Mouse (Mus musculus): ENCODE measurements around the gene Gpr137. TPM values are rescaled to one million over a fixed set of nuclear protein-coding genes. Genes with fewer than 3 reads are reported as not detected.
"Not testable (repeated sequence)": the region's sequence is repeated elsewhere in the genome, so short reads cannot be mapped to it uniquely, and the experiment has no call there.

The Gpr137 gene
- polyA plus RNA-seq (2016; fragmentation: Nextera tagmentation; extraction: Ambion mirVana) = 26.9 and 27.5 TPM in 2 replicates

- H3K4me1 ChIP-seq = peaks cover 33% of the 10 kb centered on the region
- WGBS = under 1% methylated on average over 27 of the region's 27 CpGs
- H3K9me3 ChIP-seq = no peaks in the 10 kb centered on the region
- H3K27me3 ChIP-seq (replicated peaks; ENCODE audit: low read depth, poor library complexity, severe bottlenecking) = peaks cover 17% of the 10 kb centered on the region; the same call in 1 of the 2 replicates
- peak within 1 kb of the TSS; percentile 93 for H3K4me3 ChIP-seq
- DNase-seq (ENCODE audit: low spot score) = peak; percentile 94
- H3K36me3 ChIP-seq (replicated peaks) = peaks cover 16% of the 10 kb centered on the region
- H3K27ac ChIP-seq (replicated peaks) = peak within 1 kb of the TSS; percentile 96
Observed at GRCm38 (mm10) chr19:6942249-6942691, at the start of gene Gpr137. TSS of gene Gpr137 (minus strand) at chr19:6942480.

GRCm38 (mm10) chr19:6991166-6991565, 48.9 kb upstream of the Gpr137 start:
- not testable (repeated sequence) for H3K36me3 ChIP-seq (replicated peaks); H3K27me3 ChIP-seq (replicated peaks; ENCODE audit: low read depth, poor library complexity, severe bottlenecking); H3K27ac ChIP-seq (replicated peaks); H3K4me3 ChIP-seq; DNase-seq (ENCODE audit: low spot score); H3K9me3 ChIP-seq
- H3K4me1 ChIP-seq = peaks cover 66% of the 10 kb centered on the region
- WGBS = 91% methylated on average over 6 of the region's 6 CpGs

- WGBS = 86% methylated on average over 6 of the region's 6 CpGs
- no peaks in the 10 kb centered on the region for H3K27me3 ChIP-seq (replicated peaks; ENCODE audit: low read depth, poor library complexity, severe bottlenecking)
- H3K27ac ChIP-seq (replicated peaks) = no peak overlapping the region
- H3K4me3 ChIP-seq = no peak overlapping the region
- no peaks in the 10 kb centered on the region for H3K9me3 ChIP-seq
- DNase-seq (ENCODE audit: low spot score) = no peak
- peaks cover 7% of the 10 kb centered on the region for H3K36me3 ChIP-seq (replicated peaks)
- peaks cover 67% of the 10 kb centered on the region for H3K4me1 ChIP-seq
Observed at GRCm38 (mm10) chr19:6990712-6991111, 48.4 kb upstream of the Gpr137 start.

- no peak overlapping the region for H3K27ac ChIP-seq (replicated peaks)
- H3K4me1 ChIP-seq = peaks cover 53% of the 10 kb centered on the region
- WGBS = 89% methylated on average over 8 of the region's 8 CpGs
- peaks cover 21% of the 10 kb centered on the region for H3K36me3 ChIP-seq (replicated peaks)
- no peaks in the 10 kb centered on the region for H3K9me3 ChIP-seq
- peak overlapping the region; percentile 14; the same call in 1 of the 2 replicates for H3K4me3 ChIP-seq
- no peaks in the 10 kb centered on the region for H3K27me3 ChIP-seq (replicated peaks; ENCODE audit: low read depth, poor library complexity, severe bottlenecking)
- DNase-seq (ENCODE audit: low spot score) = no peak
Observed at GRCm38 (mm10) chr19:6989251-6989650, 47.0 kb upstream of the Gpr137 start.

- WGBS = 5% methylated on average over 8 of the region's 8 CpGs
- peaks cover 43% of the 10 kb centered on the region for H3K4me1 ChIP-seq
- H3K27ac ChIP-seq (replicated peaks) = peak overlapping the region; percentile 96
Observed at GRCm38 (mm10) chr19:6987904-6988285, 45.6 kb upstream of the Gpr137 start.

GRCm38 (mm10) chr19:6987061-6987903, 45.0 kb upstream of the Gpr137 start, which contains the start of gene Vegfb:
TSS of gene Vegfb (minus strand) at chr19:6987651.
- WGBS = under 1% methylated on average over 85 of the region's 85 CpGs
- DNase-seq (ENCODE audit: low spot score) = peak; percentile 84
- Histone ChIP-seq H3K9me3 (no peaks in the 10 kb centered on the region), H3K4me1 (peaks cover 37% of the 10 kb centered on the region), H3K27ac (replicated peaks) (peak within 1 kb of the TSS; percentile 96), H3K36me3 (replicated peaks) (peaks cover 41% of the 10 kb centered on the region), H3K4me3 (peak within 1 kb of the TSS; percentile 95), H3K27me3 (replicated peaks; ENCODE audit: low read depth, poor library complexity, severe bottlenecking) (no peaks in the 10 kb centered on the region)

More at GRCm38 (mm10) chr19:6987904-6988285, 45.6 kb upstream of the Gpr137 start:
- DNase-seq (ENCODE audit: low spot score) = no peak
- H3K9me3 ChIP-seq = no peaks in the 10 kb centered on the region
- peak overlapping the region; percentile 95 for H3K4me3 ChIP-seq
- H3K36me3 ChIP-seq (replicated peaks) = peaks cover 35% of the 10 kb centered on the region
- H3K27me3 ChIP-seq (replicated peaks; ENCODE audit: low read depth, poor library complexity, severe bottlenecking) = no peaks in the 10 kb centered on the region

- WGBS = 81% methylated on average over 10 of the region's 10 CpGs
- H3K9me3 ChIP-seq = no peaks in the 10 kb centered on the region
- peaks cover 31% of the 10 kb centered on the region for H3K4me1 ChIP-seq
- no peaks in the 10 kb centered on the region for H3K27me3 ChIP-seq (replicated peaks; ENCODE audit: low read depth, poor library complexity, severe bottlenecking)
- H3K27ac ChIP-seq (replicated peaks) = peak overlapping the region; percentile 96
- H3K4me3 ChIP-seq = peak overlapping the region; percentile 95
- H3K36me3 ChIP-seq (replicated peaks) = peaks cover 48% of the 10 kb centered on the region
- DNase-seq (ENCODE audit: low spot score) = no peak
Observed at GRCm38 (mm10) chr19:6985951-6986708, 43.9 kb upstream of the Gpr137 start.

- peaks cover 37% of the 10 kb centered on the region for H3K4me1 ChIP-seq
- no peak for DNase-seq (ENCODE audit: low spot score)
- no peaks in the 10 kb centered on the region for H3K9me3 ChIP-seq
- no peaks in the 10 kb centered on the region for H3K27me3 ChIP-seq (replicated peaks; ENCODE audit: low read depth, poor library complexity, severe bottlenecking)
- WGBS = 84% methylated on average over 19 of the region's 19 CpGs
- H3K36me3 ChIP-seq (replicated peaks) = peaks cover 48% of the 10 kb centered on the region
- peak overlapping the region; percentile 30; the same call in 1 of the 2 replicates for H3K4me3 ChIP-seq
- H3K27ac ChIP-seq (replicated peaks) = no peak overlapping the region
Observed at GRCm38 (mm10) chr19:6985300-6985699, 43.0 kb upstream of the Gpr137 start.

- H3K36me3 ChIP-seq (replicated peaks) = peaks cover 50% of the 10 kb centered on the region
- H3K4me1 ChIP-seq = peaks cover 48% of the 10 kb centered on the region
- 82% methylated on average over 5 of the region's 5 CpGs for WGBS
- H3K27ac ChIP-seq (replicated peaks) = no peak overlapping the region
- no peaks in the 10 kb centered on the region for H3K27me3 ChIP-seq (replicated peaks; ENCODE audit: low read depth, poor library complexity, severe bottlenecking)
- H3K4me3 ChIP-seq = 0 out of 2 replicates have a peak overlapping the region, but pooled peaks have one; percentile 5
- no peak for DNase-seq (ENCODE audit: low spot score)
- no peaks in the 10 kb centered on the region for H3K9me3 ChIP-seq
Observed at GRCm38 (mm10) chr19:6983621-6984020, 41.3 kb upstream of the Gpr137 start.

- 92% methylated on average over 4 of the region's 4 CpGs for WGBS
Observed at GRCm38 (mm10) chr19:6981465-6981864, 39.2 kb upstream of the Gpr137 start.

GRCm38 (mm10) chr19:6980381-6981093, 38.3 kb upstream of the Gpr137 start, which contains the start of gene Fkbp2:
TSS of gene Fkbp2 (minus strand) at chr19:6980501.
- peaks cover 52% of the 10 kb centered on the region for H3K4me1 ChIP-seq
- no peaks in the 10 kb centered on the region for H3K9me3 ChIP-seq
- 2% methylated on average over 38 of the region's 38 CpGs for WGBS
- H3K36me3 ChIP-seq (replicated peaks) = peaks cover 71% of the 10 kb centered on the region
- DNase-seq (ENCODE audit: low spot score) = peak; percentile 98
- peak within 1 kb of the TSS; percentile 92 for H3K4me3 ChIP-seq
- H3K27ac ChIP-seq (replicated peaks) = peak within 1 kb of the TSS; percentile 98
- H3K27me3 ChIP-seq (replicated peaks; ENCODE audit: low read depth, poor library complexity, severe bottlenecking) = no peaks in the 10 kb centered on the region

More at GRCm38 (mm10) chr19:6981465-6981864, 39.2 kb upstream of the Gpr137 start:
- Histone ChIP-seq H3K27me3 (replicated peaks; ENCODE audit: low read depth, poor library complexity, severe bottlenecking) (no peaks in the 10 kb centered on the region), H3K27ac (replicated peaks) (no peak overlapping the region), H3K4me1 (peaks cover 50% of the 10 kb centered on the region), H3K36me3 (replicated peaks) (peaks cover 72% of the 10 kb centered on the region), H3K4me3 (peak overlapping the region; percentile 92), H3K9me3 (no peaks in the 10 kb centered on the region)
- no peak for DNase-seq (ENCODE audit: low spot score)
